Mouse (Mus musculus): ENCODE data around the gene Agbl3.

Agbl3 gene

GRCm38 (mm10) chr6:34906661-34907060, 126.4 kb downstream of the Agbl3 start:
- DNase-seq (ENCODE audit: low spot score): no peak

- no peak for DNase-seq (ENCODE audit: low spot score)
Observed at GRCm38 (mm10) chr6:34907121-34907614, 126.9 kb downstream of the Agbl3 start.

DNA sequence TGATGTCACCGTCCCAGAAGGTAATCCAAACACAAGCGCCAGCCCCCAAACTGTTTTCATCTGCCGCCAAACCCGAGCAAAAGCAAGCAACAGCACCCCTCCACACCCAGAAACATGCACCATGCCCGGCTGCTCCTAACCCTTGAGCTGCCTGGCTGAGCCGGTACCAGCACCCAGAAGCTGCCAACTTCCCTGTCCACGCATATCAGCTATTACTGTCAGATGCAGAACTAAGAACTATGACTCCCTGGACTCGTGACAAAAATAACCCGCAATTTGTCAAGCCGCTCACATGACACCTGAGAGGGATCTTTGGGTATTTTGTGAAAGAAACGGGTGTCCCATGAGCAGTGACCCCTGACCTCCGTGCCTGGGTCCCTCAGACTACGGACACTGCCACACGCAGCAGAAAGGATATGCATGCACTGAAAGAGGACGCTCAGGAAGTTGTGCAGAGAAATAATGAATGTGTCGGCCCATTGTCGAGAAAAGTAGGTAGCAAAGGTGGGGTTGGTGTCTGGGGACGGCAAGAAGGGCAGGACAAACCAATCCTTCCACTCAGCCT, 127.5 kb downstream of the Agbl3 start:
- no peak for DNase-seq (ENCODE audit: low spot score)
